Mouse (Mus musculus) embryonic facial prominence, embryonic 12.5 days (tissue): ENCODE data around the gene Astn2. TPM values are rescaled to one million over a fixed set of nuclear protein-coding genes. Genes with fewer than 3 reads are reported as not detected.

Source experiments
- ATAC-seq: fragments of 200-750 bp; cut with Nextera tagmentation; 2 replicates; pipeline ENCODE4 v1.8.0; 2017; ENCODE audit not compliant: insufficient number of reproducible peaks, insufficient read depth, low FRiP score, low TSS enrichment
- H3K27ac ChIP-seq: fragments of 300-500 bp; sonication (generic); 2 replicates; pipeline ENCODE4 v1.5.1; 2016; ENCODE audit warnings: mild to moderate bottlenecking
- H3K27me3 ChIP-seq: fragments of 300-500 bp; sonication (generic); 2 replicates; pipeline ENCODE4 v1.6.1; 2016; ENCODE audit warnings: mild to moderate bottlenecking, moderate library complexity
- H3K36me3 ChIP-seq: fragments of 300-500 bp; sonication (generic); 2 replicates; pipeline ENCODE4 v1.6.1; 2016; ENCODE audit warnings: mild to moderate bottlenecking
- H3K4me1 ChIP-seq: fragments of 300-500 bp; sonication (generic); 2 replicates; pipeline ENCODE4 v1.6.1; 2016
- H3K4me2 ChIP-seq: fragments of 300-500 bp; sonication (generic); replicated peaks from 2 replicates; pipeline ENCODE4 v1.6.1; 2016; ENCODE audit warnings: mild to moderate bottlenecking, moderate library complexity
- H3K4me3 ChIP-seq: fragments of 300-500 bp; sonication (generic); 2 replicates; pipeline ENCODE4 v1.5.1; 2016; ENCODE audit warnings: mild to moderate bottlenecking
- H3K9ac ChIP-seq: fragments of 300-500 bp; sonication (generic); 2 replicates; pipeline ENCODE4 v1.6.1; 2016; ENCODE audit warnings: mild to moderate bottlenecking, moderate library complexity
- H3K9me3 ChIP-seq: fragments of 300-500 bp; sonication (generic); 2 replicates; pipeline ENCODE4 v1.6.1; 2016; ENCODE audit warnings: mild to moderate bottlenecking, moderate library complexity
- WGBS: fragments of 180-500 bp; shearing (Covaris S2); methylation state at CpG from one replicate; pipeline ENCODE4 v1.1.7; 2016; 5-methylcytosine and 5-hydroxymethylcytosine counted together
- polyA plus RNA-seq: library from polyadenylated mRNA; unstranded; fragments of >200 nt; fragmentation: Nextera tagmentation; extraction: Ambion mirVana; gene quantifications from 2 replicates; pipeline ENCODE4 v1.2.1, GENCODE M21; 2016

Astn2 gene
- polyA plus RNA-seq, 1 experiment from 2014 or later = 1.6 TPM

DNA sequence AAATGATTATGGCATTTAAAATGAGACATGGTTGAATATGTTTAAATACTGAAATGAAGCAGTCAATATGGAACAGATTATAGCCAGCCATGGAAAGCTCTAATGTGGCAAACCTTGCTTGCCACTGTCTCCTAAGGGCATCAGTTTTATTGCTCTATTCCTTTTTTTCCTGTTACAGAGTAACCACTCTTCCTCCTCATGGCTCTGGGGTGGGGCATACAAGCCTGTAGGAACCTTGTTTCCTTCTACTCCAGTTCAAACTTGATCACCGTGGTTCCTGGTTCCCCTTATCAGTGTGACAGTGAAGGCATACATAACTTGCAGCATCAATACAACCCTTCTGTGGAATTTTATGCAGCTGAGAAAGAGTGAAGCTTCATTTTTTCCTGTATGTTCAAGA lies 517.5 kb downstream of the Astn2 start:
- Histone ChIP-seq H3K27ac (no peak overlapping the region), H3K4me3 (no peak overlapping the region), H3K36me3 (no peaks in the 10 kb centered on the region), H3K4me2 (no peak overlapping the region), H3K9me3 (no peaks in the 10 kb centered on the region), H3K27me3 (no peaks in the 10 kb centered on the region), H3K9ac (no peak overlapping the region), H3K4me1 (no peaks in the 10 kb centered on the region)
- 82% methylated on average over 1 of the region's 1 CpGs for WGBS
- no peak for ATAC-seq

DNA sequence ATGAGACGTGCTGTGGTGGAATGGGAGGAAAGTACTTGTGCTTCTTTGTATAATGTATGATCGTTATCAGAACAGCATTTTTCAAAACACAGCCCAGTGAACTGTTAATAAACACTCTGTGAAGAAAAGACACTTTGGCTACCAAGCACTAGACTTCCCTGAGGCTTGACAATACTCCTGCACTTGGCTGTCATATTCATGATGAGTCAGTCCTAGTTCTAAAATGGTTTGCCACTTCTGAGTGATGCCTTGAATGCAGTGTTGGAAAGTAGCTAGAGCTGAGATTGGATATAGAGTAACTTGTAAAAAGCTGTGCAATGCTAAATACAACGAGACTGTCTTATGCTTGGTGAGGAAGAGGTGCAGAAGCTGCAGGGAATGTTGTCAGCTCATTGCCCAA lies 518.5 kb downstream of the Astn2 start:
- 80% methylated on average over 3 of the region's 3 CpGs for whole genome bisulfite sequencing
- Histone ChIP-seq H3K9me3 (no peaks in the 10 kb centered on the region), H3K27me3 (no peaks in the 10 kb centered on the region), H3K27ac (no peak overlapping the region), H3K4me3 (no peak overlapping the region), H3K4me1 (no peaks in the 10 kb centered on the region), H3K9ac (no peak overlapping the region), H3K4me2 (no peak overlapping the region), H3K36me3 (no peaks in the 10 kb centered on the region)
- ATAC-seq = no peak

DNA sequence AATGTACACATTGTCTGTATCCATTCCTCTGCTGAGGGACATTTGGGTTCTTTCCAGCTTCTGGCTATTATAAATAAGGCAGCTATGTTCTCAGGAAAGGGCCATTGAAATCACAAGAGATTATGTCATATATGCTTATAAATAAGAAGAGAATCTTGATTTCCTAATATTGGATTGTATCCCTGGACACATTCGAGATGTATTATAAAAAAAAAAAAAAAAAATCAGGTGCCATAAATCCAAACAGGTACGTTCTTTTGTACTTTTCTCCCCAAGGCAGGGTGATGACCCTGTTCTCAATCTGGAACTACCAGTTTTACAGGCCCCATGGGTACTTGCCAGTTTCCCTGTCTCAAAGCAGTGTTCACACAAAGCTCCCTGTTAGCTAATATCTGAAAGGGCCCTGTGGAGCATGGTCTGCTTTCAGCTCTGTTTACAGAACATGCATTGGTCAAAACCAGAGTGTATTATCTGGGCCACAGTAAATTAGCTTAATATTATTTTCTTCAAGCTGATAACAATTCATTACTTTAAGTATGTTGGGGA lies 530.1 kb downstream of the Astn2 start:
- H3K9me3 ChIP-seq = no peaks in the 10 kb centered on the region
- H3K4me3 ChIP-seq = no peak overlapping the region
- no peak overlapping the region for H3K27ac ChIP-seq
- H3K9ac ChIP-seq = no peak overlapping the region
- ATAC-seq = no peak
- WGBS = 81% methylated on average over 2 of the region's 2 CpGs
- H3K4me2 ChIP-seq = no peak overlapping the region
- no peaks in the 10 kb centered on the region for H3K27me3 ChIP-seq
- H3K4me1 ChIP-seq = no peaks in the 10 kb centered on the region
- no peaks in the 10 kb centered on the region for H3K36me3 ChIP-seq

DNA sequence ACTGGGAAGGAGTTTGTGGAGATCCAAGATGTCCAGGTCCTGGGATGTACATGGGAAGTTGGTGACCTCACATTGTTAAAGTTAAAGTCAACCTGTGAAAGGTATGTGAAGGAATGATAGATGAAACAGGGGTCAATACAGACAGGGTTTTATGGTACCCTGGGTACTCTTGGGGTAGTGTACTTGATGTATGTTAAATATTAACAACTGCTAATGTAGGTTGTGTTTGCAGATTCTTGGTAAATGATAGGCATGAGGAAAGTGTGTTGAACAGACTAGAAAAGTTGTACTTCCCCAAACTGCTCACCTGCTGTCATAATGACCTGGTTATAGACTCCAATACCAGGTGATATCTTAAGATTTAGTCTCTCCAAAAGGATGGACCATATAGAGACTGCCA lies 539.9 kb downstream of the Astn2 start:
- no peaks in the 10 kb centered on the region for H3K36me3 ChIP-seq
- H3K9me3 ChIP-seq = no peaks in the 10 kb centered on the region
- H3K4me3 ChIP-seq = no peak overlapping the region
- H3K4me1 ChIP-seq = no peaks in the 10 kb centered on the region
- H3K4me2 ChIP-seq = no peak overlapping the region
- H3K27me3 ChIP-seq = no peaks in the 10 kb centered on the region
- ATAC-seq = no peak
- H3K27ac ChIP-seq = no peak overlapping the region
- no peak overlapping the region for H3K9ac ChIP-seq

GRCm38 (mm10) chr4:65843191-65843590 lies 561.2 kb downstream of the Astn2 start:
- Histone ChIP-seq H3K27ac (no peak overlapping the region), H3K4me1 (no peaks in the 10 kb centered on the region), H3K9me3 (no peaks in the 10 kb centered on the region), H3K4me2 (no peak overlapping the region), H3K4me3 (no peak overlapping the region), H3K36me3 (no peaks in the 10 kb centered on the region), H3K9ac (no peak overlapping the region), H3K27me3 (no peaks in the 10 kb centered on the region)
- WGBS = 72% methylated on average over 2 of the region's 2 CpGs
- no peak for ATAC-seq

- Histone ChIP-seq H3K27me3 (no peaks in the 10 kb centered on the region), H3K4me2 (no peak overlapping the region), H3K9ac (no peak overlapping the region), H3K4me1 (no peaks in the 10 kb centered on the region), H3K4me3 (no peak overlapping the region), H3K36me3 (no peaks in the 10 kb centered on the region), H3K9me3 (no peaks in the 10 kb centered on the region), H3K27ac (no peak overlapping the region)
- 50% methylated on average over 9 of the region's 9 CpGs for WGBS
- no peak for ATAC-seq
These were observed 564.8 kb downstream of the Astn2 start for GRCm38 (mm10) chr4:65839550-65840000.

- Histone ChIP-seq H3K4me2 (no peak overlapping the region), H3K4me1 (no peaks in the 10 kb centered on the region), H3K27me3 (no peaks in the 10 kb centered on the region), H3K4me3 (no peak overlapping the region), H3K27ac (no peak overlapping the region), H3K9ac (no peak overlapping the region), H3K9me3 (no peaks in the 10 kb centered on the region), H3K36me3 (no peaks in the 10 kb centered on the region)
- no peak for ATAC-seq
- 78% methylated on average over 4 of the region's 4 CpGs for WGBS
These were observed 565.6 kb downstream of the Astn2 start for GRCm38 (mm10) chr4:65838781-65839180.

GRCm38 (mm10) chr4:65832971-65833370 lies 571.4 kb downstream of the Astn2 start:
- Histone ChIP-seq H3K36me3 (no peaks in the 10 kb centered on the region), H3K4me3 (no peak overlapping the region), H3K9me3 (no peaks in the 10 kb centered on the region), H3K4me2 (no peak overlapping the region), H3K27ac (no peak overlapping the region), H3K9ac (no peak overlapping the region), H3K27me3 (no peaks in the 10 kb centered on the region), H3K4me1 (no peaks in the 10 kb centered on the region)
- WGBS = 92% methylated on average over 1 of the region's 1 CpGs
- ATAC-seq = no peak

GRCm38 (mm10) chr4:65831872-65832271 lies 572.5 kb downstream of the Astn2 start:
- Histone ChIP-seq H3K4me2 (no peak overlapping the region), H3K36me3 (no peaks in the 10 kb centered on the region), H3K27ac (no peak overlapping the region), H3K27me3 (no peaks in the 10 kb centered on the region), H3K9me3 (no peaks in the 10 kb centered on the region), H3K9ac (no peak overlapping the region), H3K4me1 (no peaks in the 10 kb centered on the region), H3K4me3 (no peak overlapping the region)
- WGBS = 85% methylated on average over 3 of the region's 3 CpGs
- ATAC-seq = no peak

DNA sequence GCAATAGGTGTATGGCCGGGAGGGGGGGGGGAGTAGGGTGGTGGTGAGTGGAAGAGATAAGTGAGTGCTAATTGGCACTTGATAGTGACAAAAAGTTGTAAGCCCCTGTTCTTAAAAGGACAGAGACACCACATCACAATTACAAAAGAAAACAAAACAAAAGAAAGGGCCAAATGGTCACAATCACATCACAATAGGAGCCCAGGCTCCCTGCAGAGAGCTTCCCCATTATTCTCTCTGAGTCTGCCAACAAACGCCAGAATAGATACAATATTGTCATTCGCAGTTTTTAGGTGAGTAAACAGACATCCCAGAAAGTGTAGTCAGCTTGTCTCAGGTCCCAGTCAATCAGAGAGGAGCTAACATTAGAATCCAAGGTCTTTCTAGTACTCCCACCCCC lies 573.9 kb downstream of the Astn2 start:
- Histone ChIP-seq H3K9me3 (no peaks in the 10 kb centered on the region), H3K9ac (no peak overlapping the region), H3K4me1 (no peaks in the 10 kb centered on the region), H3K36me3 (no peaks in the 10 kb centered on the region), H3K27ac (no peak overlapping the region), H3K27me3 (no peaks in the 10 kb centered on the region), H3K4me2 (no peak overlapping the region), H3K4me3 (no peak overlapping the region)
- WGBS = 12% methylated on average over 3 of the region's 3 CpGs
- no peak for ATAC-seq

- Histone ChIP-seq H3K27me3 (no peaks in the 10 kb centered on the region), H3K4me3 (no peak overlapping the region), H3K4me2 (no peak overlapping the region), H3K9me3 (no peaks in the 10 kb centered on the region), H3K9ac (no peak overlapping the region), H3K27ac (no peak overlapping the region), H3K4me1 (no peaks in the 10 kb centered on the region), H3K36me3 (no peaks in the 10 kb centered on the region)
- 66% methylated on average over 2 of the region's 2 CpGs for WGBS
- no peak for ATAC-seq
These were observed 583.3 kb downstream of the Astn2 start for GRCm38 (mm10) chr4:65821070-65821469.

DNA sequence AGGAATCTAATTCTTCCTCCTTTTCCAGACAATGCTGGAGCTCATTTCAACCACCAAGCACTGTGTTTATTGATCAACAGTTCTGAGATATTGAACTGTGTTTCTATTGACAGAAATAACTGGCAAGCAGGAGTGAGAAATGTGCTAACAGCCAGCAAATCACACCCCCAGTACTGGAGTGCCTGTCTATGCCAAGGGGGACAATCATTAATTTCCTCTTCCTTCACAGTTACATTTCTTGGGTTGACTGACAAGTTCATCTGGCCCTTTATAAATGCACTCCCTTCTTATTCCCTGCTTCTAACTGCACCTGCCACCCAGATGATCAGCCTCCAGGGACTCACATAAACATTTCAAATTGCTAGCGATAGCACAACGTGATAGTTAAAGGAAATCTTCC lies 584.2 kb downstream of the Astn2 start:
- WGBS = 53% methylated on average over 2 of the region's 2 CpGs
- H3K4me2 ChIP-seq = no peak overlapping the region
- H3K9me3 ChIP-seq = no peaks in the 10 kb centered on the region
- no peak overlapping the region for H3K27ac ChIP-seq
- no peak overlapping the region for H3K4me3 ChIP-seq
- no peak for ATAC-seq
- no peaks in the 10 kb centered on the region for H3K36me3 ChIP-seq
- no peak overlapping the region for H3K9ac ChIP-seq
- H3K27me3 ChIP-seq = no peaks in the 10 kb centered on the region
- H3K4me1 ChIP-seq = no peaks in the 10 kb centered on the region

- Histone ChIP-seq H3K9ac (no peak overlapping the region), H3K4me1 (no peaks in the 10 kb centered on the region), H3K4me3 (no peak overlapping the region), H3K27ac (no peak overlapping the region), H3K36me3 (no peaks in the 10 kb centered on the region), H3K4me2 (no peak overlapping the region), H3K9me3 (no peaks in the 10 kb centered on the region), H3K27me3 (no peaks in the 10 kb centered on the region)
- ATAC-seq = no peak
- 61% methylated on average over 3 of the region's 3 CpGs for WGBS
These were observed 584.6 kb downstream of the Astn2 start for GRCm38 (mm10) chr4:65819835-65820234.
